Mouse (Mus musculus) lung, adult 18-20 months (tissue): ENCODE measurements around the gene Jakmip3.

Experiments
- DNase-seq, 2 experiments: peaks; one replicate each; pipeline ENCODE4 v3.0.0; 2022; ENCODE audit warnings: mixed read lengths in 2 of 2

The Jakmip3 gene

GRCm38 (mm10) chr7:139074189-139074588 is 133.7 kb downstream of the Jakmip3 start:
- DNase-seq = no peak

DNA sequence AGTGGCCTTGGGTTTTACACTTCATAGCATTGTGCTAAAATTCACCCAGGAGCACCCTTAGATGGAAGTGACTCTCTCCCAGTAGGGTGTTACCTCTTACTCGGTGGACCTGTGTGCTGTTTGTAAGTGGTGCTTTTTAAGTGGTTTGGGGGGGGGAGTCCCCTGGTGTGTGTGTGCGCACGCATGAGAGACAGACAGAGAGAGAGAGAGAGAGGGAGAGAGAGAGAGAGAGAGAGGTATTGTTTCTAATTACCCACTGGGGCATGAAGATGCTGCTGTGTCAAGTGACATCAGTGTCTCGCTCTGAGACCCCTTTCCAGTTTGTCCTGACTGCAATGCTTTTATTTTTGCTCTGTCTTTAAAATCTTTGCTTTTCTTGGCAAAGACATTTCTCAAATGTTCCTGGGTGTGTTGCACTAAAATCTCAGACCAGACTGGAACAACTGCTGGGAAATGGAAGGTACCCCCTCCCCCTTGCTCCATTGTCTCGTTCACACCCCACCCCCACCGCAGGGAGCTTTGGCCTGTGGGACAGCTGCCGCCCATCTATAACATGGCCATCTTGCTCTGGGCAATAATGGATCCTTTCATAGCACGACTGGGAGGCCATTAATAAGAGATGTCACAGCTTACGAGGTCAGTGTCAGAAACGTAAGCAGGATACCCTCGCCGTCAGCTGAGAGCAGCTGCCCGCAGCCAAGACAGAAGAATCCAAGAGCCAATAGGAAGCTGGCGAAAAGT is 134.7 kb downstream of the Jakmip3 start:
- no peak for DNase-seq

GRCm38 (mm10) chr7:139077283-139077682 is 136.8 kb downstream of the Jakmip3 start:
- DNase-seq = no peak

DNA sequence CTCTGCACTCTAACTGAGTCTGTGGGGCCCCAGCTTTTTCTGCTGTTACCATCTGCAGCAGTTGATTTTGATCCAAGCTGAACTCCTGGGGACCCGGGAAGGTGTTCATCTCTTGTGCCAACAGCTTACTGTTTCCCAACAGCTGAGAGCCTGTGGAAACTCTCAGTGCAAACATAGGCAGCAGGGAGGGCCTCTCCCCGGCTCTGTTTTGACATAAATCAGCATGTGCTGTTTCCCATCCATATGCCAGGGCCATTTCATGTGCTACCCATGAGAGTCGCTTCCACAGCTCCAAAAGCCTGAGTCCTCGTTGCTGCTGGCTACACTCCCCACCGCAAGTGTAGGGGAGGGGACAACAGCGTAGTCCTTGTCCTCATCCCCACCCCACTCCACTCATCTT is 137.7 kb downstream of the Jakmip3 start:
- DNase-seq = no peak

- DNase-seq = no peak
Measured at GRCm38 (mm10) chr7:139079141-139079540, 138.6 kb downstream of the Jakmip3 start.

- DNase-seq = no peak
Measured at GRCm38 (mm10) chr7:139080714-139081113, 140.2 kb downstream of the Jakmip3 start.

DNA sequence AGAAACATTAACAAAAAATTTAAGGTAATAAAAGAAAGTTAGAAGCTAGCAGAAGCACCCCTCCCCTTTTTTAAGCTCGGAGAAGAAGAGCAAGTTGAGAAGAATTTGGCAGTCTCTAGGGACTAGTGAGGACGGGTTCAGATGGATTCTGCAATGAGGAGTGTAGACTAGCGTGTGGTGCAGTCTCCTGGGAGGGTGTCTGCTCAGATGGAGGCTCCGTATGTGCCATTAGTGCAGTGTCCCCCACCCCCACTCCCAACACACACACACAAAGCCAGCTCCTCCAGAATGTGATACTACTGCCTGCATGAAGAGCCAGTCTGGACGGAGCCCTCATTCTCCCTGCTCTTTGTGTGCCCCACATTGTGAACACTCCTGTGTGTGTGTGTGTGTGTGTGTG is 140.6 kb downstream of the Jakmip3 start:
- no peak for DNase-seq

GRCm38 (mm10) chr7:139082281-139082680 is 141.8 kb downstream of the Jakmip3 start:
- DNase-seq = no peak

GRCm38 (mm10) chr7:139084316-139084715 is 143.8 kb downstream of the Jakmip3 start:
- DNase-seq = no peak

DNA sequence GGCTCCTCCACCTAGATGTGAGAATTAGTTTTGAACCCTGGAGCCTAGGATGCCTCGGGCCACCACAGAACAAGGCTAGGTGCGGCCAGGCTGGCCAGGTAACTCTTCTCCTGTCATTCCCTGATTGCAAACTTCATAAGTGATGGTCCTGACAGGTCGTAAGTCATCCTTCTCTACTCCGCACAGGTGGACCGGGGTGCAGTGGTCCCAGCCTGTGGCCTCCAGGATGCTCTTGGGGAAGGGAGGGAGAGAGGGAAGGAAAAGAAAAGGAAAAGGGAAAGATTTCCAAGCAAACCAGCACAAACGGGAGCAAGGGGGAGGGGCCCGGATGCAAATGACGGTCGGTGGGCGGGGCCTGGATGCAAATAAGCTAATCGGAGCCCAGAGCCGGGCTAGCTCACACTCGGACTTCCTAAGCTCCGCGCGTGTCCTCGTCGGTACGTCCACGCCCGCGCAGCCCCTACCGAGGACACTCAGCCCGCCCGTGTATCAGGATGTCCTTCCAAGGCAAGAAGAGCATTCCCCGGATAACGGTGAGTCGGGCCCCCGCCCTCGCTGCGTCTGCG is 145.2 kb downstream of the Jakmip3 start, which contains the start of gene Dpysl4:
Gene Dpysl4 (plus strand): TSS at position 373 of the 566 bp plus-strand sequence.
- DNase-seq = peak; percentile 6 to 9

DNA sequence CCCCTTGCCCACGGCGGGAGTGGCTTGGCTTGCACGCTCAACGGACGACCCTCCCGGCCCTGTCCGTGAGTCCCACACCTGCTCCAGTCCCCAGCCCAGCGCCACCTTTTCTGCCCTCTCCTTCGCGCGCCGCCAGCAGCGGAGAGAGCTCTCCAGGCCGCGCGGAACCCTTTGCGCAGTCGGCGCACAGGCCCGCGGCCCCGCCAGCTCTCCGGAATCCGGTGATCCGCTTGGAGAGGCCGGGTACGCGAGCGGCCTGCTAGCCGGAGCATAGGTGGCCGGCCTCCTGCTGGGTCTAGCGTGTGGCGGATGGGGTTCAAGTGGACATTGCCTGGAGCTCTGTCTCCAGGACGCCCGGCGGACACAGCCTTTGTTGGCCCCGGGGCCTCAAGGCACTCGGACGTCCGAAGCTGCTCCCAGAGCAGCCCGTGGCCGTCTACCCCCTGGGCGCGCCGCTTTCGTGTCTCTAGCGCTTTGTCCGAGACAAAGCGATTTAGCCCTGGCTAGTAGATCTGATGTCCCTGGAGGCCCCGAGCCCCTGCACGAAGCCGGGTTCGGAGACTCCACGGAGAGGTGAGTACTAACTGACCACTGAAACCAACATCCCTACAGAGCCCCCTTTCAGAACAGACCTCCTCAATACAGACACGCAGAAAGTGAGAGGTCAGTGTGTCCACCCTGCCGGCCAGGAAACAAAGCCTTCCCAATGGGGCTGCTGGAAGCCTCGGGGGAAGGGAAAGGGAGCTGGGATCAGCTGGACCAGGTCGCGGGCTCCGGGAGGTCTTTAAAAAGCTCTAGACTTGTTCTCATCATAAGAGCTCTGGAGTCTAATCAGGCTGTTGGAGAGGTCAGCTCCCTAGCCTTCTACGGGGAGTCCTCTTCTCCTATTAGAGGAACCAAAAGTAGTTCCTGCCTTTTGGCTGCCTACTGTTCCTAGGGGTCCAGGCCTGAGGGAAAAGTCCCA is 145.9 kb downstream of the Jakmip3 start:
- no peak for DNase-seq

DNA sequence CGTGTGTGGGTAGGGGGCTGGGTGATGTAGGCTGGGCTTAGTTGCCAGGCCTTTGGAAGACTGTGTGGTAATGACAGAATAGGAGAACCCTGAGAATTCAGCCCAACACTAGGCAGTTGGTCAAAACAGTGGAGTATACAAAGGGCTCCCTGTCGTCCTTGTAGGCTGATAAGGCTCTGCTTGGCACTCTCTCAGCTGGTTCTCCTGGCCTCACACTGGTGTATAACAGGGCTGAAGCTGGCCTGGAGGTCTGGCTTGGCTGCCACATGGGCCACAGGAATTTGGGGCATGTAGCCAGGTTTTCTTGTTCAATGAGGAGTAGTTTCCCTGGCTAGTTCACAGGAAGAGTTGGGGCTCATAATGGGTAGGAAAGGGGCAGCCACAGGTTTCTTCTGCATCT is 147.3 kb downstream of the Jakmip3 start:
- no peak for DNase-seq

DNA sequence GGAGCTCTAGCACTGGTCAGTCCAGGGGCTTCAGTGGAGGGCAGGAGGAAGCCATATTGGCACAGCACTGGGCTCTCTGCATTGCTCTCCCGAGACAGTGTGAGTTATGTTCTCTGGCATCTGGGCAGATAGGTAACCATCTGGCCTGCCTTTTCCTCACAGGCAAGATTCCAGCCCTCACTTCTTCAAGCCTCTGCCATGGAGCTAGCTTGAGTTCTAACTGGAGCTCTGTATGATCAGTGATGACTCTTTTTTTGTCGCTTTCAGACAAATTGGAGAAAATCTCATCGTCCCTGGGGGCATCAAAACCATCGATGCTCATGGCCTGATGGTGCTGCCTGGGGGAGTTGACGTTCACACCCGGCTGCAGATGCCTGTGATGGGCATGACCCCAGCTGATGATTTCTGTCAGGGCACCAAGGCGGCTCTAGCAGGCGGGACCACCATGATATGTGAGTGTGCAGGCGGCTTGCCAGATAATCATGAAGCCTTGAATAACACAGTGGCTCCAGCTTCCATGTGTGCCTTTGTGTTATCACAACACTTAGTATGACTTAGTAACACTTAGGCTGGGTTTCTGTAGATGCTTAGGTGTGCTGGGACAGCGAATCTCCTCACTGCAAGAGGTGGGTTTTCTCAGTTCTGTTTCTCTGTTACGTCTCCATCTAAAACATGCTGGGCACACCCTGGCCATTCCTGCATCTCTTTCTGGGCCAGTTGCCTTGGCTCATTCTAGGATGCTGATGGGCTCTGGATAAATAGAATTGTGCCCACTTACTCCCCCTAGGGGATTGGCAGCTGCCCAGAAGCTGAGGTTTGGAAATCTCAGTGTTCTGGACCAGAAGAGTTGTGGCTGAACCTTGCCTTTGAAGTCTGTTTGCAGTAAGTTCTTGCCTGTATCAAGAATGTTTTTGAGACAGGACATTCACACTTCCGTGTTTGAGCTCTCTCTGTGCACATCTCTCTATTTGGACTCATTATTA is 149.7 kb downstream of the Jakmip3 start:
- no peak for DNase-seq

- DNase-seq = no peak
Measured at GRCm38 (mm10) chr7:139091681-139092080, 151.2 kb downstream of the Jakmip3 start.

DNA sequence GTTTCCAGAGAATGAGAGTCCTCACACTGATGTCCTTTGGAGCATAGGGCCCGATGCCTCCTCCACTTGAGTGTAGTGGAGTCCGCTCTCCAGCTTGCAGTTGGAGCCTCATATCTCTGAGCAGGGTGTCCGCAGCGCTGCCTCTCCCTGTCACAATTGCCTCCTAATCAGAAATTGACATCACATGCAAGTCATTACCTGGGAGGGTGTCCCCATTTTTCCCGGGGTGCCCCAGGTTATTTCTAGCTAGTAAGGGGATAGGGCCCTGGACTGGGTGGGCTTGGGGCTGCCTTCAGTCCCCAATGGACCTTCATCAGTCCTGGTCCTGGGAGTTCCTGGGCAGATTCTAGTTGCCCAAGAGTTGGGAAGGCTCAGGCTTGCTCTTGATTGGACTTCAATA is 152.1 kb downstream of the Jakmip3 start:
- DNase-seq = no peak

DNA sequence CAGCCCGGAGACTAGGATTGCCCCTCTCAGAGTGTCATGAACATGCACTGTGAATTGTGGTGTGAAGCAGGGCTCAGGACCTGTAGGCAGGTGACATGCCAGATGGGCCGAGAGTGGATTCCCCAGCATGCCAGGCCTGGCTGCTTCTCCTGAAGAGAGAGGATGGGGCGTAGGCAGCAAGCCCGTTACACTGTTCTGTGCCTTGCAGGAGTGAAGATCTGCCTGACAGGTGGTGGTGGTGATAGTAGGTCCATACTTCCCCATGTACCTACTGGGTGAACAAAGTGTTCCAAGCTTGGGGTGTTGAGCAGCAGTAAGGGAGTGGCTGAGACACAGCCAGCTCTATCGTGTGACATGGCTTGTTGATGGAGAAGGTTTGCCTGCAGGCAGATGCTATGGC is 152.6 kb downstream of the Jakmip3 start:
- DNase-seq = no peak

DNA sequence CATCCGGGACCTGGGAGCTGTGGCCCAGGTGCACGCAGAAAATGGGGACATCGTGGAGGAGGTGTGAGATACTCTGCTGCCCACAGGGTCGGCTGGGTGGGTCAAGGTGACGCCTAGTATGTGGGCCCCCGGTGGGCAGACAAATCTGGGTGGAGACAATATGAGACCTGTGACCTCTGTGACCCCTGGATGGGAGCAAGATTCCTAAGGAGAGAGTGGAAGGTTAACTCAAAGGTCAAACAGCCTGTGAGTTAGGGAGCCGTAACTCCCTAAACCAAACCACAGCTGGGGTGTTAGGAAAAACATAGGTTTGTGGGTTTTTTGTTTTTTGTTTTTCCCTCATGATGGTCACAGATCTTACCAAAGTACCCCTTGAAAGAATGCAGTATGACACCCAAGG is 153.3 kb downstream of the Jakmip3 start:
- no peak for DNase-seq

DNA sequence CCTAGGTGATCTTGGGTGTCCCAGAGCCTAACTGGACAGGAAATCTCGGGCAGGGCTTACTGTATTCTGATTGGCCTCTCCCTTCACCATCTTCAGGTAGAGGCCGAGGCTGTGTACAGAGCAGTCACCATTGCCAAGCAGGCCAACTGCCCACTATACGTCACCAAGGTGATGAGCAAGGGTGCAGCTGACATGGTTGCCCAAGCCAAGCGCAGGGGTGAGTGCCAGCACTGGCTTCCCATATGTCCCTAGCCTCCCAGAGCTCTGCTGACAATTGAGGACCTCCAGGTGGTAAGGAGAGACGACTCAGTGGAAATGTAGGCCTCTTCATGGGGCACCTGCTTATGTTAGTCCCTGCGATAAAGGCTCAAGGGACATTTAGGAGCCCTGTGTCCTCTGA is 154.2 kb downstream of the Jakmip3 start:
- DNase-seq = no peak

GRCm38 (mm10) chr7:139095282-139095681 is 154.8 kb downstream of the Jakmip3 start:
- no peak for DNase-seq

GRCm38 (mm10) chr7:139096399-139096798 is 155.9 kb downstream of the Jakmip3 start:
- DNase-seq = no peak

GRCm38 (mm10) chr7:139100531-139101095 is 160.1 kb downstream of the Jakmip3 start:
- no peak for DNase-seq

- no peak for DNase-seq
Measured at GRCm38 (mm10) chr7:139101286-139101804, 160.8 kb downstream of the Jakmip3 start.
